Mouse (Mus musculus) frontal cortex, adult (tissue): Measurements from ENCODE around the gene Cuedc1.

Experiments
- ATAC-seq: cut with Nextera tagmentation; 2 replicates; pipeline ENCODE4 v1.9.2; 2017; ENCODE audit warnings: mild to moderate bottlenecking, moderate library complexity, mixed read lengths; ENCODE audit not compliant: low TSS enrichment

The Cuedc1 gene

DNA sequence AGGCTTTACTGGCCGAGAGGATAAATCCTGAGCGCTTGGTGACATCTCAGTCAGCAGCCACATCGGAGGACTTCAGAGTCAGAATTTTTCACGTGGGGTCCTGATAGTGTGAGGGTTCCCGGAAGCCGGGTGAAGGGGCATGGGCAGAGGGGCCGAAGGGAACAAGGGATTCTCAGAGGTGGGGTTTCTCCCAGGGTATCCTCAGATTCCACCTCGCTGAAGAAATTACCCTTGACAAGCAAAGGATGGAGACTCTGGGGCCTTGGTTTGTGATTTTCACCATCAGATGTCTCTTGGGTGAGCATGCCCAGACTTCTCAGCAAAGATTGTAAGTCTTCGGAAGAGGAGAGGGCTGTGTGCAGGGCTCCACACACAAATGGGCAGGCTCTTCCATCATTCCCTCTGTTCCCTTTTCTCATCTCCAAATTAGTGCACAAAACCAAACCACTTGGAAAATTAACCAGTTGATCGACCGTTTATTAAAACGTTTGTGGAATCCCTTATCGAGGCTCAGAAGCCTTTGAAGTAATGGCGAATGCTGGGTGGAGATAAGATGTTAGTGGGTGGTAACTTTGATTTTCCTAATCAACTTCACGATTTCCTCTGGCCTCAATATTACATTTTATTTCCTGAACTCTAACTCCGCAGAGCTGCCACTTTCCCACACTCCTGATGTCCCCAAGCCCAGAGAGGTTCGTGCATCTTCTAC, at the start of gene Cuedc1:
Cuedc1 (plus strand) TSS at position 38 of the 709 bp plus-strand sequence.
- no peak for ATAC-seq

GRCm38 (mm10) chr11:88048961-88049670, 48.7 kb upstream of the Cuedc1 start:
- no peak for ATAC-seq

DNA sequence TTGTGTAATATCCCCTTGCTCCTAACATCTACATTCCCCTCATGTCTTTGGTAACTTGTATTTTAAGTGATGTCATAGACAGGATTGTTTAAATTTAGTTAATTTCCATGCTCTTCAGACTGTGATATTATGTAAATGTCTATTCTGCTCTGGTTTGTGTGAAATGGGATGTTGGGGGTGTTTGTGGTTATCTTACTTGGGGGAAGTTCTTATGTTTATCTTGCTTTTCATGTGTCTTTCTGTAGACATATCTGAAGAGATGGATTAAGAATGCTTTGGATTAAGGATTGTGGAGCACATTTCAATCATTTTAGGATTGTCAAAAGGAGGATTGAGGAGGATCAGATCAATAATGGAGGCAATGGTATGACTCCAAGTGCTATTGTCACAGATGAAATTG, 48.1 kb upstream of the Cuedc1 start:
- ATAC-seq, result no peak

DNA sequence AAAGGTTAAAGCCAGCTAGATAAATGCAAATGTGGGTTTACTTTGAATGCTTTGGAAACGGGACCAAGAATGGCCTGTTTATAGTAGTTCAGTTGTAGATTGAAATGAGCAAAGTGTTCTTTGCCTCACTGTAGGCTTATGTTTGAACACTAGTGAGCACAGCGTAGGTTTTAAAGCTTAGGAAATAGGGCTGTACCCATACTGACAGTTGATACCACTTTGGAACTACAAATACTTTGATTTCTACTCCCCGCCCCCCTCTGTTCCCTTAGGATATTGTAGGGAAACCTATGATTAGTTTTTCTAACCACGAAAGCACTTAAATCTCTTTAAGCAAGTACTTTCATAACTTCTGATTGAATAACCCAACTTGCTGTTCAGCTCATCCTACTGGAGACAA, 45.2 kb upstream of the Cuedc1 start:
- ATAC-seq, result no peak

DNA sequence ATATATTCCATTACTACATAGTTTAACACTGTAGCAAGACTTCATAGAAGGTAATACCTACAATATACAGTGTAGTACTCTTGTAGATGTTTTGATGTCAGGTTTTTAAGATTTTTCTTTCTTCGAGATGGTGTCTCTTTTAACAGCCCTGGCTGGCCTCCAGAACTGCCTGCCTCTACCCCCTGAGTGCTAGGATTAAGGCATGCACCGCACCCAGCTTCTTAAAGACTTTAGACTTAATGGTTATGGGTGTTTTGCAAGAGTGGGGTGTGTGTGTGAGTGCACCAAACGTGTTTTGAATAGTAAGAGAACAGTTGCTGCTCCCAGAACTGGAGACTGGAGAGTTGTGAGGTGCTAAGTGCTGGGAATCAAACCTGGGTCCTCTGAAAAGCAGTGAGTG, 44.0 kb upstream of the Cuedc1 start:
- no peak for ATAC-seq

DNA sequence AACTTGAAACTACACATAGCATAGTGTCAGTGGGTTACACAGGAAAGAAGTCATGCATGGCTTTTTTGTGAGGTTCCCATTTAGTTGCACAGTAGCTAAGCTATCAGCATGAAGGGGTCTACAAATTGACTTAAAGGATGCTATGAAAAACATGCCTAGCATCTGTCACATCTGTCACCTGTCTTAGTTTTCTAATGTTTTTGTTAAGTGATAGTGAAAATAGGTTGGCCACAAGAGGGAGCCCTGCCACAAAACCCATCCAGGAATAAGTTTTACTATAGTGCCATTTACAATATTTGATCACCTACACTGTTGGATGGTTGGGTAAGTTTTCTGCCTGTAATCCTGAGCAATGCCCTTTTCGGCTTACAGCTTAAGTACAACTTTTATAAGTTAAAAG, 43.3 kb upstream of the Cuedc1 start:
- peak; percentile 20; the same call in 1 of the 2 replicates for ATAC-seq

- ATAC-seq, result no peak
Observed at GRCm38 (mm10) chr11:88055777-88056176, 42.1 kb upstream of the Cuedc1 start.

DNA sequence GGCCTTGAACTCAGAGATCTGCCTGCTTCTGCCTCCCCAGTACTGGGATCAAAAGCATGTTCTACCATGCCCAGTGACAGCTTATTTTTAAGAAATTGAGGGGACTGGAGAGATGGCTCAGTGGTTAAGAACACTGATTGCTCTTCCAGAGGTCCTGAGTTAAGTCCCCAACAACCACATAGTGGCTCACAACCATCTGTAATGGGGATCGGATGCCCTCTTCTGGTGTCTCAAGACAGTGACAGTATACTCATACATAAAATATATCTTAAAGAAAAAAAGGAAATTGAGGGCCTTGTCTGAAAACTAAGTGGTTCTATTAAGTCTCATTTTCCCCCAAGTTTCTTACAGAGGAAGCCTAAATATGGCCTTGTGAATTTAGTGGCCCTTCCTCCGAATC, 40.1 kb upstream of the Cuedc1 start:
- ATAC-seq, result no peak

DNA sequence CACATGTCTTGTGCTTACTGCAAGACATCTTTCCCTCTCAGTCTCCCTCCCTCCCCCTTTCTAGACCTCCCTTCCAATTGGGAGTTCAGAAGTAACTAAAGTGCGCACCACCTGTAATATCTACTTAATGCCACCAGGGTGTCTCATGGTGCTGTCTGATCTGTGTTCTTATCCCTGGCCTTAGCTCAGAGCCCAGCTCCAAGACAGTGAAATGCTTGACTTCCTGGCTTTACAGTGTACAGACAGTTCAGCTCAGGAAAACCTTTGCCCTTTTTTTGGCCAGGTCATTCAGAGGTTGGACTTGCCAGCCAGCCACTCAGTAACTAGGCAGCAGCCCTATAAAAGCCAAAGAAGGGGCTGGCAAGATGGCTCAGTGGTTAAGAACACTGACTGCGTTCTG, 38.7 kb upstream of the Cuedc1 start:
- peak; percentile 82 for ATAC-seq

DNA sequence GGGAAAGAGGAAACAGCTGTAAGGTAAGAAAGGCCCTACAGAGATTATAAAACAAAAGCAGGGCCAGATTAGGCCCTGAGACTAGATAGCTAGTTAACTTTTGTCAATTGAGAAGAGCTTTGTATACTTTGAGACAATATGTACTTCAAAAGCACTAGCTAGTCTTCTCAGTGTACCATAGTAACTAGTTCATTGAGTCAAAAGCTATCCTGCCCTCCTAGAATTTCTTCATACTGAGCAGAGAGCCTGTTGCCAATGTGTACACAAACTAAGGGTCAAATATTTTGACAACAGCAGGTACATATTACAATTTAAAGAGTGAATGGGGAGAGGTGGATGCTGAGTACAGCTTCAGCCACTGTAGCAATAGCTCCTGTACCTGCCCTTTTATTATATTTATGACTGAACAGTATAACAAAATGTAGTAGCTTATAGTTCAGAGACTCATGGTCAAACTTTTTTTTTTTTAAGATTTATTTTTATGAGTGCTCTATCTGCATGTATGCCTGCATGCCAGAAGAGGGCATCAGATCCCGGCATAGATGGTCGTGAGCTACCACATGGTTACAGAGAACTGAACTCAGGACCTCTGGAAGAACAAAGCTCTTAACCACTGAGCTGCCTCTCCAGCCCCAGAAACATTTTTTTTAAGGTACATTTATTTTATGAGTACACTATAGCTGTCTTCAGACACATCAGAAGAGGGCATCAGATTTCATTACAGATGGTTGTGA, 35.8 kb upstream of the Cuedc1 start:
- ATAC-seq, result no peak

DNA sequence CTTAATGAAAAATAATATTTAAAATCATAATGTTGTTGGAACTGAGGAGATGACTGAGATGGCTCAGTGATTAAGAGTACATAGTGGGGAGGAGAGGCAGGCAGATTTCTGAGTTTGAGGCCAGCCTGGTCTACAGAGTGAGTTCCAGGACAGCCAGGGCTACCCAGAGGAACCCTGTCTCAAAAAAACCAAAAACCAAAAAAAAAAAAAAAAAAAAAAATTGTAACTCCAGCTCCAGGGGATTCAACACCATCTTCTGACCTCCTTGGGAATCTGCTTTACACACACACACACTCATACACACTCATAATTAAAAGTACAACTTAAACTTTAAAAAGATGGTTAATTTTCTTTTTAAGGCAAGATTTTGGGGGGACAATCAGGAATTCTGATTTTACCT, 32.1 kb upstream of the Cuedc1 start:
- ATAC-seq, result no peak

- ATAC-seq, result 0 out of 2 replicates have a peak, but pooled peaks have one; percentile 28
Observed at GRCm38 (mm10) chr11:88067191-88067585, 30.7 kb upstream of the Cuedc1 start.

DNA sequence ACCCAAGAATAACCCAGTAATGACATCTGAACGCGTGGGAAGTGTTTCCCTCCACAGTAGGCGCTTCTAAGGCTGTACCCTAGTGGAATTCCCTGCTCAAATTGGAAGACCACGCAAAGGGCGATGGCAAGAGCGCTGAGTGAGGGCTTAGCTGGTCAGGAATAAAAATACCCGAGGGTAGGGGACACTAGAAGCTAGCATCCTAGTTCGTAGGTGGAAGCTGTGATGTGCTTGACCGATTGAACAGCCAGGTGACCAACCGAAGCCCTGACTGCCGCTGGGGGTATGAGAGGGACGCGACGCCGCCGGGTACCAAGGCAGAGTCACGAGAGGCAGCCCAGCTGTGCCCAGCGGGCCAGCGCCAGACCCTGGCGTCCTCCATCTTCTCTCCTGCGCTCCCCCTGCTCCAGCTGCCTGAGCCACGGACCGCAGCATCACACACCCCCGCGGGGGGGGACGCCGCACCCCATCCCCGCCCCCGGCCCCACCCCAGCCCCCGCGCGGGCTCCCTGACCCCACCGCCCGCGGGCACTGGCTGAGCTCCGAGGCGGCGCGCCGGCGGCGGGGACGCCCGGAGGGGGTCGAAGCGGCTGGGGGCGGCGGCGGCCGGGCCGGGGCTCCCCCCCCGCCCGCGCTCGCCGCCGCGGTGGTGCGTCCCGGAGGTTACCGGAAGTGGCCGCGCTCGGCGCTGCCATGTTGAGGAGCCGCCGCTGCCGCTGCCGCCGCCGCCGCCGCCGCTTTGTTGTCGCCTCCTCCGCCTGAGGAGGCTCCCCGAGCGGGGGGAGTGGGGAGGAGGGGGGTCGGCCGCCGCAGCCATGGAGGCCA, 30.1 kb upstream of the Cuedc1 start, which contains the start of gene Vezf1:
Vezf1 (plus strand) TSS at position 694 of the 825 bp plus-strand sequence.
- peak; percentile 75 for ATAC-seq

DNA sequence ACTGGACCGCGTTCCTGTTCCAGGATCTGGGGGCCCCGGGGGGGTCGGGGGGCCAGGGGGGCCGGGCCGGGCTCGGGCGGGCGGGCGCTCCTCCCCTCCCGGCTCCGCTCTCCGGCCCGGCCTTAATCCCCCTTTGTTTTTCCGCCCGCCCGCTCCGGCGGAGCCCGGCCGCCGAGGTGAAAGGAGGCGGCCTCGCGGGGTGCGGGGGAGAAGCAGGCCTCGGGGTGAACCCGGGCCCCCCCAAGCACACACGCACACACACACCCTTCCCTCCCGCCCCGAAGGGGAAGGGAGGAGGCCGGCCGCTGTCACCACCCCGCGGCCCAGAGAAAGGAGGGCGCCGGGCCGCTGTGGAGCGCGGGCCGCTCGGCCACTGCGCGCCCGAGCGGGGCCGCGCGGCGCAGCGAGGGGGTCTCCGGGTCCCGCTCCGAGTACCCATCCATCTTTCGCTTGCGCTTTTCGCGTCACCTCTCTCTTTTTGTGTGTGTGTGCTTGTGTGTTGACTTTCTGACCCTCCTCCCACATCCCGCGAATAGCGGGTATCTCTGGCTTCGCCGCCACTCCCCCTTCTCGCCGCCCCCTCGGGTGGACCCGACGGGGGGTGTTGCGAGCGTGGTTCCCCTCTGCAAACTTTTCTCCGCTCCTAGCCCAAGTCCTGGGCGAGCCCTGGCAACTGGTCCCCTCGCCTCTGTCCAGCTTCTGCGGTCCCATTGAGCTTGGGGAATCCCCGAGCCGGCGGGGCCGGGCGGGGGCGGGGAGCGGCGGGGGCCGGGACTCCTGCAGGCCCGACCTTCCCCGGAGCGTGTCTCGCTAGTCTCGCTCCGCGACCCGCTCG, 29.2 kb upstream of the Cuedc1 start:
- peak; percentile 50; the same call in 1 of the 2 replicates for ATAC-seq

DNA sequence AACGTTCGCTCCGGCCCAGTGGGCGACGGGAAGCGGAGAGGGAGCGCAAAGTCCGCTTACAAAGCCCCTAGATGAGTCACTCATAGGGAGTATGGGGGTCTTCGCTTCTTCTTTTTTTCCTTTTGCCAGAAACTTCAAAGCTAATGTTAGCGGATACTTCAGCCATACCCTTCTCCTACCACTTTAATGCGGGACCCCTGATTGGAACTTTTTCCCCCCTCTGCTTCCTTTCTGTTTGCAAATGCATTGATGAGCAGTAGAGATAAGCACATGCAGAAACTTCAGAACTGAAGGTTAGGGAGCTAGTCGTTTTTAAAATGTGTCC, 28.6 kb upstream of the Cuedc1 start:
- no peak for ATAC-seq

- ATAC-seq, result no peak
Observed at GRCm38 (mm10) chr11:88070392-88070791, 27.5 kb upstream of the Cuedc1 start.

GRCm38 (mm10) chr11:88071113-88071512, 26.7 kb upstream of the Cuedc1 start:
- no peak for ATAC-seq

DNA sequence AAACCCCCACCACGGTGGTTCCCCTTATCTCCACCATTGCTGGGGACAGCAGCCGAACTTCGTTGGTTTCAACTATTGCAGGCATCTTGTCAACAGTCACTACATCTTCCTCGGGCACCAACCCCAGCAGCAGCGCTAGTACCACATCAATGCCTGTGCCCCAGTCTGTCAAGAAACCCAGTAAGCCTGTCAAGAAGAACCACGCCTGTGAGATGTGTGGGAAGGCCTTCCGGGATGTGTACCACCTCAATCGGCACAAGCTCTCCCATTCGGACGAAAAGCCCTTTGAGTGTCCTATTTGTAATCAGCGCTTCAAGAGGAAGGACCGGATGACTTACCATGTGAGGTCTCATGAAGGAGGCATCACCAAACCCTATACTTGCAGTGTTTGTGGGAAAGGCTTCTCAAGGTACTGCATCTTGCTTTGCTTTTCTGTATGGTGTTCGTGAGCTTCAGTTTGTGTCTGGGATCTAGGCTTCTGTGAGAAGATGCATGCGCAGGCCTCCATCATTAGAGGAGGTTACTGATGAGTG, 24.4 kb upstream of the Cuedc1 start:
- ATAC-seq, result no peak

DNA sequence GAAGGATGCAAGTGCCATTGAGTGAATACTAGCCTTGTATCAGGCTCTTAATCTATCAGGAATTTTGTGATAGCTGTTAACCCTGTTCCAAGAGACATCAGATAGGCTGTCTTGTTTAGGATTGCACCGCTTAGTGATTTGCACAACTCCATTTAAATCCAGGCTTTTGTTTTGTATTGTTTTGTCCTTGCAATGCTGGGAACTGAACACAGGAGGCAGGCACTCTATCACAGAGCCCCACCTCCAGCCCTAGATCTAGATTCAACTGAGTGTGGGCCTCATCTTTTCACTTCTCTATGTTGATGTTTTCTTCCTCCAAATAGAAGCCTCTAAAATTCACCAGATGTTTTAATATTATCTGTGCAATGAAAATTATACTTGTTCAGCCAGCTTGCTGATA, 22.2 kb upstream of the Cuedc1 start:
- ATAC-seq, result no peak

GRCm38 (mm10) chr11:88076394-88076793, 21.5 kb upstream of the Cuedc1 start:
- peak; percentile 57 for ATAC-seq

GRCm38 (mm10) chr11:88083699-88084098, 14.2 kb upstream of the Cuedc1 start:
- no peak for ATAC-seq
